Mouse (Mus musculus) c-Kit-negative CD71-positive TER-119-positive erythroid progenitor cells, embryonic 14.5 days (primary cell): Measurements from ENCODE around the gene Prtg.

Experiments used
- DNase-seq: peaks from one replicate; pipeline ENCODE4 v3.0.0-alpha.2; 2013; ENCODE audit warnings: low read depth, low spot score

Prtg gene

GRCm38 (mm10) chr9:72862186-72862585, 55.5 kb downstream of the Prtg start:
- DNase-seq: no peak

GRCm38 (mm10) chr9:72862955-72863354, 56.3 kb downstream of the Prtg start:
- no peak for DNase-seq

GRCm38 (mm10) chr9:72863773-72864172, 57.1 kb downstream of the Prtg start:
- DNase-seq: no peak

- no peak for DNase-seq
Observed at GRCm38 (mm10) chr9:72867434-72867833, 60.8 kb downstream of the Prtg start.

GRCm38 (mm10) chr9:72868774-72869173, 62.1 kb downstream of the Prtg start:
- no peak for DNase-seq

GRCm38 (mm10) chr9:72871506-72872297, 65.0 kb downstream of the Prtg start:
- DNase-seq: no peak

GRCm38 (mm10) chr9:72872298-72873130, 65.8 kb downstream of the Prtg start:
- DNase-seq: no peak

GRCm38 (mm10) chr9:72875878-72876277, 69.2 kb downstream of the Prtg start:
- no peak for DNase-seq

GRCm38 (mm10) chr9:72877905-72878304, 71.2 kb downstream of the Prtg start:
- no peak for DNase-seq

- no peak for DNase-seq
Observed at GRCm38 (mm10) chr9:72878656-72879055, 72.0 kb downstream of the Prtg start.

- DNase-seq: no peak
Observed at GRCm38 (mm10) chr9:72879601-72880000, 72.9 kb downstream of the Prtg start.

- DNase-seq: no peak
Observed at GRCm38 (mm10) chr9:72880225-72880960, 73.7 kb downstream of the Prtg start.

- no peak for DNase-seq
Observed at GRCm38 (mm10) chr9:72881026-72881768, 74.5 kb downstream of the Prtg start.

- no peak for DNase-seq
Observed at GRCm38 (mm10) chr9:72883940-72884339, 77.3 kb downstream of the Prtg start.

- no peak for DNase-seq
Observed at GRCm38 (mm10) chr9:72889777-72890176, 83.1 kb downstream of the Prtg start.

- DNase-seq: no peak
Observed at GRCm38 (mm10) chr9:72890499-72891085, 83.9 kb downstream of the Prtg start.

GRCm38 (mm10) chr9:72892761-72893160, 86.1 kb downstream of the Prtg start:
- DNase-seq: no peak

GRCm38 (mm10) chr9:72894796-72895352, 88.2 kb downstream of the Prtg start:
- DNase-seq: no peak

- DNase-seq: no peak
Observed at GRCm38 (mm10) chr9:72902057-72902456, 95.4 kb downstream of the Prtg start.

GRCm38 (mm10) chr9:72902611-72903010, 95.9 kb downstream of the Prtg start:
- no peak for DNase-seq

GRCm38 (mm10) chr9:72906693-72907103, 100.0 kb downstream of the Prtg start:
- no peak for DNase-seq
